Mouse (Mus musculus): ENCODE measurements around the gene Milr1. TPM values are rescaled to one million over a fixed set of nuclear protein-coding genes. Genes with fewer than 3 reads are reported as not detected.

Milr1 gene
- total RNA-seq, 1 experiment, result 0.58 TPM

- in situ Hi-C loops (cut with MboI; ENCODE audit: low sequenced_read_pairs in 2 of 2, unreplicated experiment in 2 of 2), result loop anchor here in 1 of 2 experiments (10.0 kb wide), 1 partner anchor 235 kb away; no protein-coding TSS in a partner anchor
- Histone ChIP-seq H3K27ac (ENCODE audit: insufficient read depth, low read depth, low read length, poor library complexity, severe bottlenecking) (no peak within 1 kb of the TSS), H3K9me3 (ENCODE audit: control insufficient read depth, insufficient read depth, low read depth, low read length) (no peaks in the 10 kb centered on the region; the same call in 1 of the 2 replicates), H3K9ac (ENCODE audit: insufficient read depth, low read depth, low read length, poor library complexity, severe bottlenecking) (no peak within 1 kb of the TSS), H3K4me3 (ENCODE audit: insufficient read depth in 1 of 2, low read depth in 1 of 2, low read length in 2 of 2, poor library complexity in 1 of 2, severe bottlenecking in 1 of 2) (no peak within 1 kb of the TSS), H3K36me3 (ENCODE audit: control insufficient read depth, insufficient read depth, low read length, poor library complexity, severe bottlenecking) (no peaks in the 10 kb centered on the region), H3K4me1 (ENCODE audit: control insufficient read depth in 2 of 2, insufficient read depth in 2 of 2, low read length in 2 of 2, poor library complexity in 1 of 2) (no peaks in the 10 kb centered on the region)
- no peak for DNase-seq (ENCODE audit: low read depth, low spot score)
- TF ChIP-seq ZNF384 (IDR thresholded peaks at IDR 0.05; ENCODE audit: low read depth, low read length) (no peak), HCFC1 (IDR thresholded peaks at IDR 0.05; ENCODE audit: borderline replicate concordance, insufficient read depth, low read length) (no peak), ZC3H11A (IDR thresholded peaks at IDR 0.05; ENCODE audit: borderline replicate concordance, low read depth, low read length) (no peak), MAFK (IDR thresholded peaks at IDR 0.05; ENCODE audit: insufficient read depth, low read depth, low read length) (no peak), CHD2 (IDR thresholded peaks at IDR 0.05; ENCODE audit: low read depth, low read length) (no peak)
These were observed 790 bp upstream of the Milr1 start, which contains the start of gene Pecam1 for GRCm38 (mm10) chr11:106750121-106750751. Gene Pecam1, minus strand, starts transcription at chr11:106750628.

GRCm38 (mm10) chr11:106752103-106752502 is 1.1 kb downstream of the Milr1 start:
- Histone ChIP-seq H3K9me3 (ENCODE audit: control insufficient read depth, insufficient read depth, low read depth, low read length) (no peaks in the 10 kb centered on the region; the same call in 1 of the 2 replicates), H3K4me1 (ENCODE audit: control insufficient read depth in 2 of 2, insufficient read depth in 2 of 2, low read length in 2 of 2, poor library complexity in 1 of 2) (no peaks in the 10 kb centered on the region), H3K4me3 (ENCODE audit: insufficient read depth in 1 of 2, low read depth in 1 of 2, low read length in 2 of 2, poor library complexity in 1 of 2, severe bottlenecking in 1 of 2) (no peak overlapping the region), H3K27ac (ENCODE audit: insufficient read depth, low read depth, low read length, poor library complexity, severe bottlenecking) (no peak overlapping the region), H3K36me3 (ENCODE audit: control insufficient read depth, insufficient read depth, low read length, poor library complexity, severe bottlenecking) (no peaks in the 10 kb centered on the region), H3K9ac (ENCODE audit: insufficient read depth, low read depth, low read length, poor library complexity, severe bottlenecking) (no peak overlapping the region)
- no peak for TF ChIP-seq MAFK (IDR thresholded peaks at IDR 0.05; ENCODE audit: insufficient read depth, low read depth, low read length)
- no peak for TF ChIP-seq ZNF384 (IDR thresholded peaks at IDR 0.05; ENCODE audit: low read depth, low read length)
- TF ChIP-seq ZC3H11A (IDR thresholded peaks at IDR 0.05; ENCODE audit: borderline replicate concordance, low read depth, low read length), result no peak
- TF ChIP-seq HCFC1 (IDR thresholded peaks at IDR 0.05; ENCODE audit: borderline replicate concordance, insufficient read depth, low read length), result no peak
- no peak for TF ChIP-seq CHD2 (IDR thresholded peaks at IDR 0.05; ENCODE audit: low read depth, low read length)
- no peak for DNase-seq (ENCODE audit: low read depth, low spot score)
- in situ Hi-C loops (cut with MboI; ENCODE audit: low sequenced_read_pairs in 2 of 2, unreplicated experiment in 2 of 2), result loop anchor here in 1 of 2 experiments (10.0 kb wide), 1 partner anchor 237 kb away; no protein-coding TSS in a partner anchor

GRCm38 (mm10) chr11:106753314-106753713 is 2.3 kb downstream of the Milr1 start:
- Histone ChIP-seq H3K36me3 (ENCODE audit: control insufficient read depth, insufficient read depth, low read length, poor library complexity, severe bottlenecking) (no peaks in the 10 kb centered on the region), H3K4me1 (ENCODE audit: control insufficient read depth in 2 of 2, insufficient read depth in 2 of 2, low read length in 2 of 2, poor library complexity in 1 of 2) (peaks cover 0 to 6% of the 10 kb centered on the region in 2 experiments; a peak in 1 of 4 replicates), H3K9me3 (ENCODE audit: control insufficient read depth, insufficient read depth, low read depth, low read length) (no peaks in the 10 kb centered on the region), H3K27ac (ENCODE audit: insufficient read depth, low read depth, low read length, poor library complexity, severe bottlenecking) (no peak overlapping the region), H3K4me3 (ENCODE audit: insufficient read depth in 1 of 2, low read depth in 1 of 2, low read length in 2 of 2, poor library complexity in 1 of 2, severe bottlenecking in 1 of 2) (no peak overlapping the region), H3K9ac (ENCODE audit: insufficient read depth, low read depth, low read length, poor library complexity, severe bottlenecking) (no peak overlapping the region)
- in situ Hi-C loops (cut with MboI; ENCODE audit: low sequenced_read_pairs in 2 of 2, unreplicated experiment in 2 of 2), result loop anchor here in 1 of 2 experiments (10.0 kb wide), 1 partner anchor 239 kb away; no protein-coding TSS in a partner anchor
- TF ChIP-seq ZNF384 (IDR thresholded peaks at IDR 0.05; ENCODE audit: low read depth, low read length) (no peak), ZC3H11A (IDR thresholded peaks at IDR 0.05; ENCODE audit: borderline replicate concordance, low read depth, low read length) (no peak), MAFK (IDR thresholded peaks at IDR 0.05; ENCODE audit: insufficient read depth, low read depth, low read length) (no peak), CHD2 (IDR thresholded peaks at IDR 0.05; ENCODE audit: low read depth, low read length) (no peak)
- DNase-seq (ENCODE audit: low read depth, low spot score), result no peak

- H3K27ac ChIP-seq (ENCODE audit: insufficient read depth, low read depth, low read length, poor library complexity, severe bottlenecking), result no peak overlapping the region
- H3K4me3 ChIP-seq (ENCODE audit: insufficient read depth in 1 of 2, low read depth in 1 of 2, low read length in 2 of 2, poor library complexity in 1 of 2, severe bottlenecking in 1 of 2), result no peak overlapping the region
- no peak overlapping the region for H3K9ac ChIP-seq (ENCODE audit: insufficient read depth, low read depth, low read length, poor library complexity, severe bottlenecking)
- peaks cover 0 to 6% of the 10 kb centered on the region in 2 experiments; a peak in 1 of 4 replicates for H3K4me1 ChIP-seq (ENCODE audit: control insufficient read depth in 2 of 2, insufficient read depth in 2 of 2, low read length in 2 of 2, poor library complexity in 1 of 2)
- no peaks in the 10 kb centered on the region for H3K36me3 ChIP-seq (ENCODE audit: control insufficient read depth, insufficient read depth, low read length, poor library complexity, severe bottlenecking)
- TF ChIP-seq ZNF384 (IDR thresholded peaks at IDR 0.05; ENCODE audit: low read depth, low read length), result no peak
- no peak for TF ChIP-seq ZC3H11A (IDR thresholded peaks at IDR 0.05; ENCODE audit: borderline replicate concordance, low read depth, low read length)
- TF ChIP-seq CHD2 (IDR thresholded peaks at IDR 0.05; ENCODE audit: low read depth, low read length), result no peak
- no peak for DNase-seq (ENCODE audit: low read depth, low spot score)
- in situ Hi-C loops (cut with MboI; ENCODE audit: low sequenced_read_pairs in 2 of 2, unreplicated experiment in 2 of 2), result loop anchor here in 1 of 2 experiments (10.0 kb wide), 1 partner anchor 241 kb away; no protein-coding TSS in a partner anchor
- H3K9me3 ChIP-seq (ENCODE audit: control insufficient read depth, insufficient read depth, low read depth, low read length), result no peaks in the 10 kb centered on the region
These were observed 4.6 kb downstream of the Milr1 start for GRCm38 (mm10) chr11:106755583-106755982.

Measured in ES-E14 (cell line).